Mouse (Mus musculus): Measurements from ENCODE around the gene Ccnjl.

Gene Ccnjl

DNA sequence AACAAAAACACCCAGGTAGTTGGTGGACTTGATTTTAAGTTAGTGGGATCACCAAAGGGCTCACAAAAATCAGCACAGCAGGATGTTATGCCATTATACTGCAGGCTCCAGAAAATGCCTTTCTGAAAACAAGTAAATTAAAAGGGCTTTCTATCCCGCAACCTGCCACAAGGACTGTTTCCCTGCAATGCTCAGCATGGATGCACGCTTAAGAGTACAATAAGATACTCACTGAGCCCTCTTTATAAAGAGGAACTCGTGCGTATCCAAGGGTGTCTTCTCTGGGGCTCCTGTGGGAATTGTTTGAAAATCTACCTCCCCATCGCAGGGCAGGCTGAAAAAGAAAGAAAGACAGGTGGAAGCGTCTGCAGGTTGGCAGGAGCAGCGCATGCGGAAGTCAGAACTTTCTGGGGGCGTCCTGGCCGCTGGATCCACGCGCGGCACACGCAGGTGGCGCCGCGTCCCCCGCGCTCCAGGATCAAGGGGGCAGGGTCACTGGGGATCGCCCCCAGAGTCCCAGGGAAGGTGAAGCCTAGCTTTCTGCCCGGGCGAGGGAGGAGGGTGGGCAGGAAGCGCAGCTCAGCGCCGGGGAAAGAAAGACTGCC, 404 bp upstream of the Ccnjl start:
- no peak for DNase-seq

DNA sequence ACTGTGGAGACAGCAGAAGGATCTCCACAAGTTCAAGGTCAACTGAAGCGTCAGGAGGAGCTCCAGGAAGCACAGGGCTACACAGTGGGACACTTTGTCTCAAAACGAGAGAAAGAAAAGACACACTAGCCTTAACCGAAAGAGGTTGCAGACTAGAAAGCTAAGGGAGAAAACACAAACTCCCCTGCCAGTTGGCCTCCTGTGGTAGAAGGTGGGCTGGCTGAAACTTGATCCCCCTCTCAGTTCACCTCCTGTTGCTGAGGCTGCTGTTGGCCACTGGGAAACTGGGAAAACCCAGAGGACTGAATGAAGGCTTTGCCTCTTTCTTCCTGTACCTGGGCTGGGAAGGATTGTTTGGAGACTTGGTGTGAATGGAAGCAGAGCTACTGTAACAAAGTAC, 1.5 kb downstream of the Ccnjl start:
- DNase-seq, result no peak

DNA sequence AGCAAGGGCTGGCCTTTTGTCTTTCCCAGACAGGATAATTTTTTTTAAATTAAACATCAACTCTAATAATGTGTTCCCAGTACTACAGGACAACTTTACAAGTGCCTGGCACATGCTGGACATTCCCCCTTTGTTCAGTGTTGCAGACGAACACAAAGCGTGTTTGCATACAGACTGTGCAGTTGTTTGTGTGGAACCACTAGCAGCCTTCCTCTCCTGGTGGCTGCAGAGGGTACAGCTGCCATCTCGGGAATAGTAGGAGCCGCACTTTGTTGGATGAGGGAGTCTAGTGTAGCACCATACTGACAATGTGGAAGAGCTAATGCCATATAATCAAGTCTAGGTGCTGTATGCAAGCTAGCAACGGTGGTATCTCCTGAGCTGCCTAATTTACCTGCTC, 3.0 kb downstream of the Ccnjl start:
- no peak for DNase-seq

DNA sequence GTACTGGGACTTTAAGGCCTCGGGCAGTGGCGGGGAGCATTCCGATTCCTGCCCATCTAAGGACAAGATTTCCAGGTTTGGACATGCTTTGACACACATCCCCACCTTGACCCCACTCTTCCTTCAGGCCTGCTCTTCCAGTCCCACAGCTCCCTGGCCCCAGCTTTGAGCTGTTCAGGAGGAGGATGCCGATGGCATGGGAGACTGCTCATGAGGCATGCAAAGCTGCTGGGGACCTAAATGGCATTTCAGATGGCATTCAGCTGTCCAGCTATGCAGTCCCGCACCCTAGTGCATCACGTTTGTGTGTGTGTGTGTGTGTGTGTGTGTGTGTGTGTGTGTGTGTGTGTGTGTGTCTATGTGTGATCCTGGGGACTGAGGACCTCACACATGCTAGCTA, 8.5 kb downstream of the Ccnjl start:
- peak; percentile 30 for DNase-seq

DNA sequence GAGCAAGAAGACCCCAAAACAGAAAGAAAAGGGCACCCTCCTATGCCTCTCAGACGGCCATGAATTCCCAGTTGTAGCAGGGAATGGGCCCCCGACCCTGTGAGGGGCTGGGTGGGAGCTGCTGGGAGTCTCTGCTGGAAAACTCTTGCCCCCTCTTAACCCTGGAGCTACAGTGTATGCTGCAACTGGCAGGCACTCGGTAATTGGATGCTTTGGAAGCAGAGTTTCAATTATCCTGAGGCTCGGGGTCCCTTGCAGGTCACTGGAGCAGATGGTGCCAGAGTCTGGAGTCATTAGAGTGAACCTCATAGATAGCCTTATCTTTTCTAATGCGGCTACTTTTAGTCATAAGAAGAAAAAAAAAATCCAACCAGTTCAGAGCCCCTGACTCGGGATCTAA, 11.3 kb downstream of the Ccnjl start:
- DNase-seq, result no peak

DNA sequence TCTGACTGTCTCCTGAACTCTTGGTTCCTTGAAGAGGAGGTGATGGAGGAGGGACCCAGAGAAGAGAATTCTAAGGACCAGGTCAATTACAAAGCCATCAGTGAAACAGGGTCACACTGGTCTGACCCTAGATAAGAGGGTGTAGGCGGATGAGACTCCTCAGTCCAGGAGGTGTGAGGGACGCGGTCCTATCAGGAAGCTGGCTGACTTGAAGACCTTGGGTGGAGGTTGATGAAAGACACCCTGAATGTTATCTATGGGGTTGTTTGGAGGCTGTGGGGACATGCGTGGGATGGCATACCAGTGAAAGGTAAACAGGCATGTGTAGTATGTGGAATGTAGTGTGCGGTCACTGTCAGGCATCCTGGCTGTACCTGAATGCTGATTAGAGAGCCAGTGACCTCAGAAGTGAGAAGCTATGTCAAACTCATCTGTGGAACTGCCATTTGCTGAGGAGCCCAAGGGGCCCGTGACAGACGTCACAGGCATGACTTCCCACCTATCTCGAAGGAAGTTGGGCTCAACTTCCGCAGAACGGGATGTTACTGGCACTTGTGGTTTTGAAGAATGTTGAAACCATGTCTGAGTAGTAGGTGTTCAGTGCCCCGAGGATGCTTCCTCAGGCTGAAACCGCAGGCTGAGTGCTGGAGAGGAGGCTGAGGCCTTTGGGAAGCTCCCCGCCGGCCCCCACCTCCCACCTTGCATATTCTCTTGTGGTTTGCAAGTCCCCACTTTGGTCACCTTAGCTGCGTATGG, 15.3 kb downstream of the Ccnjl start:
- no peak for DNase-seq

DNA sequence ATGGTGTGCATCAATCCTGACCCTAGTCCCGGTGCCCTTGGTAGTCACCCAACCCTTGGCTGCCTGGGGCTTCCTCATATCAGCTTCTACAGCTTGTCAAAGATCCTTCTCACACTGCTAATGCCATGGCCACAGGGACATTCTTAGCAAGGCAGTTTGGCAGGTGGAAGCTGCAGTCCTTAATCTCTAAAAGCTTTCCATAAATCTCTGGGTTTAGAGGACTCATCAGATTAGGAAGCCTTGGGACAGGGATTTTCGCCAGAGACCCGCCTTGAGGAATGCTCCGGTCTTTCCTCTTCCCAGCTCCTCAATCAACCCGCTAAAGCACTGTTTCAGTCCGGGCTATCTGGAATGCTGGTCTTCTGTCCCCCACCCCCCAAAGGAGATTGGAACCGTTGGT, 16.2 kb downstream of the Ccnjl start:
- no peak for DNase-seq

DNA sequence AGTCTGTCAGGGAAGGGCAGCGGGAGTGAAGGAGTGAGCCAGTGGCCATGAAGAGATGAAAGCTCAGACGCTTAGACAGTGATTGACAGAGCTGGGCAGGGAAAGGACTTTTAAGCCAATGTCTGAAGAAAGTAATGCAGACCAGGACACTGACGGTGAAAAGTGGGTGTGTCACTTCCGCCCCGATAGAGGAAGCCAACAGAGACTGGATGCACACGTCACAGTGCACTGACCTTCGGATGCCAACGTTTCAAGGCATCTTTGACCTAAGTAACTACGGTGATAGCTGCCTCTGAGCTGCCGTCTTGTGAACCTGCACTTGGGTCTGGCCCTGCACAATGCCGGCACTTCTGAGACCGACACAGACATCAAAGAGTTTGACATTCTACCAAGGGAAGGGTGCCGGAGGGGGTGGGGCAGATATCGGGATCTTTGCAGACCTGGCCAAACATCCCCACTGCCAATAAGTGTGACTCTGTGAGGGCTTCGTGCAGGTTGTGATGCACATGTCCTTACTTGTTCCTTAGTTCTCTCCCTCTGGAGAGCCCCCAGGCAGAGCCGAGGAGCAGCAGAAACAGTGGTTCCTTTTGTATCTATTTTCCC, 17.4 kb downstream of the Ccnjl start:
- DNase-seq, result no peak

DNA sequence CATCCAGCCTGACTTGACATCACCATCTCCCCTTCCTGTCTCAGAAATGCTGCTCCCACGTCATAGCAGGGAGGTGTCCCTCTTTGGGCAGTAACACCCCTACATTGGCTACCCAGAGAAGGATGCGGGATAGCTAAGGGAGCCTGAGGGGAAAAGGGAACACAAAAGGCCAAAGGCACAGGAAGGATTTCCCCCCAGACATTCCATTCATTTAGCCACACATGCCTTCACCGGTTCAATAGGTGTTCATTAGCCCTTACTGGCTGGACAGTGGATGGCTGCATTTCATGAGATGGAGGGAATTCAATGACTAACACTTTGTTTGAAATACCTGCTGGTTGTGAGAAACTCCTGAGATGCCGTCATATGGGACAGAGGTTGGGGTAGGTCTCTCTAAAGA, 18.1 kb downstream of the Ccnjl start:
- no peak for DNase-seq

DNA sequence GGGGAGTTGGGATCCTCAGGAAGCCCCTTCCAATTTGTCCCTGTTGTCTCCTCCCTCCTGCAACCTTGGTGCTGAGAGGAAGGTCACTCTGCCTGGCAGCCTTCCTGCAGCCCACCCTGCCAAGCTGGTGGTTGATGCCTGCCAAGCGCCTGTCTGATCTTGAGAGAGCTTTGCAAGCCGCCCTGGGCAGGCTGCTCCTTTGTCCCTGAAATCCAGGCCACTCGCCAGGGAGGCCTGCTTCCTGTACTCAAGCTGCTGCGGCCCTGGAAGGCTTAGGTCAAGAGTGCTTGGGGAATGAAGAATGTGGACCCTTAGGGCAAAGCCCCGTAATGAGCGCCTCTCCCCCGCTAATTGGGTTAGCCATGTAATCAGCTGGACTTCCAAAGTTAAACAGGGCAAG, 19.6 kb downstream of the Ccnjl start:
- peak; percentile 73 for DNase-seq

DNA sequence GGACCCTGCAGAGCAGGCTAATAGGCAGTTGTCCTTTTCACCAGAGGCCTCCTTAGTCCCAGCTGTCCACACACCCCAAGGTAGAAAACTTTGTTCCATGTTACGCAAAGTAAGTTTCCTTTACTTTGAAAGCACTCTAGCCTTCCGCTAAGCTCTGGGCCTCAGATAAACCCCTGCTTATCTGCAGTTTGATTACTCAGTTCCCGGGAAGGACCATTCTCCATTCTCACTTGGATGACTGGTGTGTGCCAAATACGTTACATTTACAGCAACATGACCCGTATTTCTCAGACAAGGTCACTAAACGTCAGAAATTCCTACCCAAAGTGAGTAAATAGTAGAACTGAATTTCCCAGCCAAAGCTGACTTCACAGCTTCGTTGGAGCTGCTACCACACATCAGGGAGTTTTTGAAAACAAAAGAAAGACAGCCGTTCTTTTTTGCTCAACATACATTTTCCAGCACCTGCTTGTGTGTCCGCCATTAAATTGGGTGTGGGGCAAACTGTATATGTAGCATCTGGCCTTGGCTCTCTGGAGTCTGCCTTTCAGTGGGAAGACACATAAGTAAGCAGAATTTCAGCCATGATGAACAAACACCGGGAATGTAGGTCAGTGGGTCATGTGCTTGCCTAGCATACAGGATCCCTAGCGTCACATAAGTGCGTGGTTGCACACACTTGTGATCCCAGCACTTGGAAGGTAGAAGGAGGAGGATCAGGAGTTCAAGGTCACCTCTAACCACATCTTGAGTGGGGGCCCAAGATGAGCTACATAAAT, 20.3 kb downstream of the Ccnjl start:
- no peak for DNase-seq

DNA sequence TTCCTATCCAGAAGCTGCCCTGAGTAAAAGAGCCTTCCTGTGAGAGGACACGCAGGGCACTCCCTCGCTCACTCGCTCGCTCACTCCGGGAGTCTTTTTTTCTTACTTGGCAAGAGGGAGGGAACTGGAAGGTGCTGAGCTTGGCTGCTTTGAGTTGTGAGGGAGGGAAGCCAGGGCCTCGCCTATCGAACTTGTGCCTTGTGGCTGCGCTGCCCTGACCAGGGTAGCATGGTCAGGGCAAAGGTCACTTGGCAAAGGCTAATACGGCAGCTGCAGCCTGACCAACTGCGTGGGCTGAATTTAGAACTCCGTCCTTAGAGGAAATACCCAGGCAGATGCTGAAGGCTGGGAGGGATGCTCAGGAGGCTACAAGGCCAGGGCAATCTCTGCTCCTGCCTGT, 21.1 kb downstream of the Ccnjl start:
- DNase-seq, result peak; percentile 87

DNA sequence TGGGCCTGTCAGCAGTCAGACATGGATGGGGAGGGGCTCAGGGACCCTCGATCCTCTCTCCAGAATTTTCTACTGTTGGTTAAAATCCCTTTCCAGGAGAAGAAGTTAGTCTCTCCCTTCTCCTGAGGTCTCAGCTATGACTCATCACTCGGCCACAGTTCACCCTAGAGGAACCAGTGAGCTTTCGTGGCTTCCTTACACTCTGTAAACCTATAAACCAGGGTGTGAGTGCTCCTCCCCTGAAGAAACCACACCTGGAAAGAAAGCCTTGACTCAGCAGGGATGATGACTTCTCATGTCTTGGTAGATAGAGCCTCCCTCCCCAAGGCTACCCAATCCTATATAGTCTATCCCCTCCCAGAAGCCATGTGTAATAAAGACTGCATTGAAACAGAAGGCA, 23.2 kb downstream of the Ccnjl start:
- no peak for DNase-seq

DNA sequence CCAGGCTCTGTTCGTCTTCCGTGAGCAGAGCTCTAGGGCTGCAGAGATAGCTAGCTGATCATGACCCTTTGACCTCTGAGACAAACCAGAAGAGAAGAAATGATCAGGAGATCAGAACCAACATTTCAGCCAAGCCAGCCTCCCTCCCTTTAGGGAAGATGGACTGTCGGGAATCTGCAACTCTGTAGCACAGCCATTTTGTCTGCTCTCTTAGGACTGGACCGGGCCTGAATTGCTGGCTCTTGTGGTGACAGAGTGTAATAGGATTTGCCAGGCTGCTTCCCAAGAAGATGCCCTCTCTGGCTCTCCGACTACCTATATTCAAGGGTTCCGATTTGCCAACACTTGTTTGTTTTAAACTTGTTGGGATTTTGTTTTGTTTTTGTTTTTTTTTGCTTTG, 24.1 kb downstream of the Ccnjl start:
- no peak for DNase-seq

DNA sequence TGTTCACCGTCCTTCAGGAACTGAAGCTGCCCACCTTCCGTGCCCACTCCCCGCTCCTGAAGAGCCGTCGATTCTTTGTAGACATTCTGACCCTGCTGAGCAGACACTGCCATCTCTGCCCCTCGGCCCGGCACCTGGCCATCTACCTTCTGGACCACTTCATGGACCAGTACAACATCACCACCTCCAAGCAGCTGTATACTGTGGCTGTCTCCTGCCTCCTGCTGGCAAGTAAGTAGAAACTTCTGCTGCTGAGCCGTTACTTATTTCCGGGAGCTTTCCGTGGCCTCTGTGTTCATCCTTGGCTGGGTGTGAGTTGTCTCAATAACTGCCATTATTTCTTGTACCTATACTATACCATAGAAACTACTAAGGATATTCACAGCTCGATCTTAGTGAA, 28.0 kb downstream of the Ccnjl start:
- DNase-seq, result no peak

DNA sequence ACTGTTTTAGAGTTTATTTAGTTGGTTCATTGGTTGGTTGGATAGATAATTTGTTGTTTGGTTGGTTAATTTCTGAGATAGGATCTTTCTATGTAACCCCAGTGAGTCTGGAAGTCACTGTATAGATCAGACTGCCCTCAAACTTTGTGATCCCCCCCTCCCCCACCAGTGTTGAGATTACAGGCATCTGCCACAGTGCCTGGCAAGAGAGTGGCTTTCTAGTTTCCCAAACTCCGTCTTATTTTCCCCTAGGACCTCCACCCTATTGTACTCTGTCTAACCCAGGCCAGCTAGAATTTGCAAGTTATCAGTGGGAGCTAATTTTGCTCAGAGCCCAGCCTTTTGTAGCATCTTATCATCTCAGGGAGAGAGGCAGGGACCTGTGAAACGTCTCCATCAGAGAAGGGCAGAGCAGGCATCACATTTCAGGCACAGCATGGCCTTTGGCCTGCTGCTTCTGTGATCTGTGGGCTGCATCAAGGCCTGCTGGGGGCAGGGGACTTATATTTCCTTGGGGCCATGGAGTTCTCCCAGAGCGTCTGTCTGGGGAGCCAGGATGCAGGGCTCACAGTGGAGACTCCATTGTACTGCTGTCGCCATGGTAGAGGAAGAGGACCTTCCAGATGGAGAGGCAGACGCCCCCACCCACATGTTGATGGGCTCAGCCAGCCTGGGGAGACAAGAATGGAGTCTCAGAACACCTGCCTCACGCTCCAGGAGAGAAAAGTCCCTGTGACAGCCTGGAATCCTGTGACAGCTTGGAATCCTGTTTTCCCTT, 31.1 kb downstream of the Ccnjl start:
- no peak for DNase-seq

DNA sequence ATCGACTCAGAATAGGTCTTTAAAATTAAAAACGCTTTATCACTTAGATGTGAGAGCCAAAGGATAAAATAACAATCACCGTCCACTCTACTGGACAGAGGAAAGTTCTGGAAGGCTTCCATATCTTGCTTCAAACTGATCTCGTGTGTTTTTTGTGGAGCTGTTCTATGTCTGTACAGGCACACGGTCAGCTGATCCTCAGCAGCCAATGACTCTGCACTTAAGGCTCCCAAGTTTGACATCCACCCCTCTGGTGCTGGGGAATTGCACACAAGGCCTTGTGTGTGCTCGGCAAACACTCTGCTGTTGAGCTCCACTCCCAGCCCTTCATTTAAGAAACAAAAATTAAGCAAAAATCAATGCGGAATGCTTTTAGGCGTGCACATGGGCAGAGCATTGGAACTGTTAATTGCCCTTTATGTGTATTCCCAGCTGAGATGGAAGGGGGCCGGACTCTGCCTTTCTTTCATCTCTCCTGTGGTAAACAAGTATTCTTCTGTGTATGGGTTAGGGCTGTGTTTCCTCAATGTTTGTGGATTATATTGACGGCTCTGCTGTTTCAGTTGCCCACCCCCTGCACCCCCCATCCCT, 35.2 kb downstream of the Ccnjl start:
- DNase-seq, result no peak

DNA sequence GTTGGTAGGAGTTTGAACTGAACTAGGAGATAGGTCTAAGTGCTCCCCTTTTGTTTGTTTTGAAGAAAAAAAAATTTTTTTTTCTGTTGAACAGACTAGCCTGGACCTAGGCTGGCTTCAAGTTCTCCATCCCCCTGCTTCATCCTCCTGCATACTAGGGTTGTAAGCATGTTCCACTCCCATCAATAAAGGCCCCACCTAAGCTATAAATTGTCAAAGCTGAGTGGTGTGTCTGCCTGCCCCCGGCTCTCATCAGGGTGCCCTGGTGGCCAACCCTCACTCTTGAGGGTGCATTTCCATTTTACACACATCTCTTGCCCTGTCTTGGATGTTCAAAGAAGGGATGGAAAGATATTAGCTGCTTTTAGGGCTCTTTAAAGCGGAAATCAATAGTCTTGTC, 36.8 kb downstream of the Ccnjl start:
- DNase-seq, result no peak

DNA sequence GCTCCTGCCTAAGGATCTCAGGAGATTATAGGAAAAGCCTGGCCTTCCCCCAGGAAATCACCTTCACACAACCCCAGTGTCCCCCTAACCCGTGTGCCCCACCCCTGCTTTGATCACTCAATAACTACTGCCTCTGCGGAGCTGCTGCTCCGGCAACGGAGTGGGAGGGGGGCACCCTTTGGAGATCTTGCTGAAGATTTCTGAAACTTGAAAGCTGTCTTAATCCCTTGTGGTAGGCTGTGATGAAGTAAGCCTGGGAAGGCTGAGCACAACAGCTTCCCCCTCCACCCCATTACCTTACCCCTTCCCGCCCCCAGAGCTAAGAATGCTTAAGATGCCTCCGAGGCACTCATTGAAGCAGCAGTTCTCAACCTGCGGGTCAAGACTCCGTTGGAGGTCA, 37.3 kb downstream of the Ccnjl start:
- no peak for DNase-seq

DNA sequence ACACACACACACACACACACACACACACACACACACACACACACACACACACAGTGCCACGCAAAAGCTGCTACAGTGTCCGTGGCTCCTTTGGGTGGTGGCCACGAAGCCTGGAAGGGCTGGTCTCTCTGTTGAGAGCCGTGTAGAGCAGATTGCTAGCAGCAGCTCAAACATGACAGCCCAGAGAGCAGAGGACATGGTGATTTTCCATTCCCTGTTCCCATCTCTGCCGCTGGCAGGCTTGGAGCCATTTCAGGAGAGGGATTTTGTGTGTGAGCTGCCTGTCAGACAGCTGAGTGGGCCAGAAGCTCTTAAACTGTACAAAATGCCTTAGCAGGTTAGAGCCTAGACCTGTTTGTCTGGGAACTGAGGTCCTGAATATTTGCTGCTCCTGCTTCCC, 38.1 kb downstream of the Ccnjl start:
- no peak for DNase-seq

DNA sequence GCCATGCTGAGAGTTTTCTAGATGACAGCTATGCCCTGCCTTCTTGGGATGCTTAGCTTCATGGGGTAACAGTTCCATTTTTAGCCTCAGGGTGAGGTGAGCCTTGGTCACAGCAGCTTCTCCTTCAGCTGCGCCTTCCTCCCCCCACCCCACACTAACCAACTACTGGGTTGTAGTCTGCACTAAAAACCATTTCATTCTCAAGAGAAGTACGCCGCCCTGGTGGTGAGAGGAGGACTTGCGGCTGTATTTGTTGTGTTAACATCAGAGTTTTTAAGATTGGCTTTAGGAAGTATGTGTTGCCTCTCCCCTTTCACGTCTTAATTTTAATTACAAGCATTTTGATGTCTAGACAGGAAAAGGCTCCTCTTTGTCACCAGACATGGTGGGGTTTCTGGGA, 39.7 kb downstream of the Ccnjl start:
- DNase-seq, result peak; percentile 35

DNA sequence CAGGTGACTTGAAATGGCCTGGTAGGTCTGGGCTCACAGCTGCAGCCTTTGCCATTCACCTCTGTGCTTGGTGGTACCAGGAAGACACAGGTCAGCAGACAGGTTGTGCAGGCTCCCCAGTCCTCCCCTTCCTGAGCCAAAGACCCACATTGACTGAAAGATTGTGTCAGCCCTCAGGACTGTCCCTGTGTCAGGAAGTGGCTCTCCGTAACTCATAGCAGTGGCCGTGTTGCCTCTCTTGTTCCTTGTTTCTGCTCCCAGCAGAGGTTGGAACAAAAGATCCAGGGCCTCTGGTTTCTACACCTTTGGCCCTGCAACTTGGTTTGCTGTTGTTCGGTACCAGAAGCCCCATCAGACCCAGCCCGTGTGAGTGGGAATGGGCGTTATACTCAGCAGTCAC, 40.6 kb downstream of the Ccnjl start:
- no peak for DNase-seq

DNA sequence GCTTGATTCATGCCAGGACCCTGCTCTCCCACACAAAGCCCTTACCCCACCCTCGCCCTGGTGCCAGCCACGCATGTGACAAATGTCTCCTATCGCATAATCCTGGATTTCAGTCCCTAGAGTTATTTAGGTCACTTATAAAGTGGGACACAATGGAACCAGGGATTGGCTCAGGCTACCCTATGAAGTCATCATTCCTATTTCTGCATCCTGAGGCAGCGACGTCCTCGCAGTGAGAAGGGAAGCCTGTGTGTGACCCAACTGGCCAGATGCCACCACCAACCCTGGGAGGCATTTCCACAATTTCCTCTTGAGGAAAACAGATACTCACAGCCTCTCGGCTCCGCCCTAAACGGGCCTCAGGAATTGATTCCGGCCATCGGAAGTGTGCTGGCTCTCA, 41.0 kb downstream of the Ccnjl start:
- DNase-seq, result peak; percentile 87
